Mouse (Mus musculus): ENCODE measurements at regions not wholly inside any gene's neighbourhood (a gene's known extent, or its start where the extent isn't known, plus 50 kb on each side); places are given as distances from the start of the nearest gene placed in this dataset.

- no peak for TF ChIP-seq CTCF (conservative IDR thresholded peaks at IDR 0.05; ENCODE audit: low read length)
- TF ChIP-seq POU5F1 (IDR thresholded peaks at IDR 0.05; ENCODE audit: borderline replicate concordance, low read length): no peak
- TF ChIP-seq NANOG (IDR thresholded peaks at IDR 0.05; ENCODE audit: borderline replicate concordance, low read length): no peak
Measured at GRCm38 (mm10) chr5:50794453-50795169, 735.8 kb upstream of the Adgra3 start.
